Mouse (Mus musculus) spleen, adult 2 months (tissue): Measurements from ENCODE around the gene Ttll13. TPM values are rescaled to one million over a fixed set of nuclear protein-coding genes. Genes with fewer than 3 reads are reported as not detected.

ENCODE experiments used
- DNase-seq, 2 experiments: peaks; one replicate each; pipeline versions ENCODE4 v3.0.0 to v3.0.0-alpha.2; 2012 to 2021; ENCODE audit warnings: low spot score in 2 of 2, low read depth in 1 of 2
- H3K27ac ChIP-seq: fragments of 200-500 bp; 2 replicates; pipeline ENCODE4 v1.5.1; 2012; ENCODE audit warnings: low read length, inconsistent platforms; ENCODE audit not compliant: insufficient read depth
- H3K27me3 ChIP-seq: fragments of 200-500 bp; 2 replicates; pipeline ENCODE4 v1.6.1; 2012; ENCODE audit warnings: mild to moderate bottlenecking, moderate library complexity, low read length, inconsistent platforms; ENCODE audit not compliant: control insufficient read depth, insufficient read depth
- H3K36me3 ChIP-seq: fragments of 200-500 bp; 2 replicates; pipeline ENCODE4 v1.6.1; 2012; ENCODE audit warnings: mild to moderate bottlenecking, low read length, inconsistent platforms; ENCODE audit not compliant: control insufficient read depth, insufficient read depth
- H3K4me1 ChIP-seq: fragments of 200-500 bp; 2 replicates; pipeline ENCODE4 v1.6.1; 2011; ENCODE audit warnings: inconsistent platforms; ENCODE audit not compliant: control insufficient read depth, insufficient read depth, insufficient read length
- H3K4me3 ChIP-seq: fragments of 200-500 bp; 2 replicates; pipeline ENCODE4 v1.5.1; 2011; ENCODE audit warnings: mild to moderate bottlenecking, inconsistent platforms; ENCODE audit not compliant: insufficient read depth, insufficient read length; ENCODE audit errors: extremely low read depth
- CTCF ChIP-seq: fragments of 200-500 bp; IDR thresholded peaks from 2 replicates; pipeline ENCODE4 v1.5.1; 2011; ENCODE audit warnings: mild to moderate bottlenecking, inconsistent platforms; ENCODE audit not compliant: insufficient read depth, insufficient read length, insufficient replicate concordance; ENCODE audit errors: extremely low read depth
- POLR2A ChIP-seq: fragments of 200-500 bp; IDR thresholded peaks from 2 replicates; pipeline ENCODE4 v1.6.1; 2011; ENCODE audit warnings: low read depth, low read length, inconsistent platforms
- WGBS: fragments of 180-500 bp; shearing (Covaris S2); methylation state at CpG from one replicate; pipeline ENCODE4 v1.1.7; 2018; 5-methylcytosine and 5-hydroxymethylcytosine counted together
- polyA plus RNA-seq: library from polyadenylated mRNA; depleted of rRNA; stranded (reverse); fragments of >200 nt; gene quantifications from 2 replicates; pipeline ENCODE4 v1.2.3, GENCODE M21; 2012

The Ttll13 gene
- polyA plus RNA-seq, 1 experiment, result 0.25 TPM

DNA sequence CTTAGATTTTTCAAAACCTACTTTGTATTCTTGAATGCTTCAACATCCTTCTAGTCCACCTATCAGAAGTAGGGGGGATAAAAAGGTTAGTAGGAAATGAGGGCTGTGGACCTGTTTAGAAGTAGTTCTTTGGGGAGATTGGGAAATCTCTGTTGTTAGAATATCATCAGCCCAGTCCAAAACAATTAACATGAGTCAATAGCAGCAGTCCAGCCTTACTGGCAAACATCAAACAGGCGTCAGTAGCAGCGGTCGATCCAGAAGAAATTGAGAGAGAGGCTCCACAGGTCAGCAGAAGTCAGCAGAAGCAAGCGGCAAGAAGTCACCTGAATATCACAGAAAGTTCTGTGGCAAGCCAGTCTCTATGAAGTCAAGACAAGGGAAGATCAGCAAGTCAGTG lies 1.3 kb upstream of the Ttll13 start:
- WGBS, result 100% methylated on average over 4 of the region's 4 CpGs
- TF ChIP-seq POLR2A (no peak), CTCF (no peak)
- Histone ChIP-seq H3K36me3 (peaks cover 2% of the 10 kb centered on the region; the same call in 1 of the 2 replicates), H3K27ac (no peak overlapping the region), H3K4me1 (no peaks in the 10 kb centered on the region), H3K4me3 (no peak overlapping the region), H3K27me3 (no peaks in the 10 kb centered on the region)
- no peak for DNase-seq

DNA sequence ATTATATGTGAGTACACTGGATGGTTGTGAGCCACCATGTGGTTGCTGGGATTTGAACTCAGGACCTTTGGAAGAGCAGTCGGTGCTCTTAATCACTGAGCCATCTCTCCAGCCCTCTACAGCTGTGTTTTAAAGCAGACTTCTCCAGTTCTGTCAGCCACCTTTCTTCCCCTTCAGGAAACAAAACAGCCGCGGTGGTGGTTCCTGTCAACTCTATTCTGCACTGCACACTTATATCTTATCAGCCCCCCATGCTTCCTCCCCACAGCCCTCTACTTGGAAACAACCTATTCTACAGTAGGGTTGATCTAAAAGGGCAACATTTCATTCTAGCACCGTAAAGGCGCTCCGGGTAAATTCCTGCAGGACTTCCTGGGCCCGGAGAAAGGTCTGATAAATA lies 683 bp downstream of the Ttll13 start:
- H3K36me3 ChIP-seq, result no peaks in the 10 kb centered on the region
- no peaks in the 10 kb centered on the region for H3K4me1 ChIP-seq
- no peak overlapping the region for H3K27ac ChIP-seq
- DNase-seq, result no peak
- no peak overlapping the region for H3K4me3 ChIP-seq
- no peaks in the 10 kb centered on the region for H3K27me3 ChIP-seq
- TF ChIP-seq CTCF (no peak), POLR2A (no peak)
- WGBS, result 17% methylated on average over 7 of the region's 7 CpGs

GRCm38 (mm10) chr7:80252437-80252836 lies 6.3 kb downstream of the Ttll13 start:
- Histone ChIP-seq H3K36me3 (no peaks in the 10 kb centered on the region), H3K27ac (no peak overlapping the region), H3K4me1 (no peaks in the 10 kb centered on the region), H3K4me3 (no peak overlapping the region), H3K27me3 (no peaks in the 10 kb centered on the region)
- no peak for DNase-seq
- no peak for TF ChIP-seq POLR2A
- no peak for TF ChIP-seq CTCF
- WGBS, result 84% methylated on average over 7 of the region's 7 CpGs

GRCm38 (mm10) chr7:80252886-80253285 lies 6.7 kb downstream of the Ttll13 start:
- H3K27me3 ChIP-seq, result no peaks in the 10 kb centered on the region
- WGBS, result 92% methylated on average over 11 of the region's 11 CpGs

GRCm38 (mm10) chr7:80255981-80256380 lies 9.8 kb downstream of the Ttll13 start:
- TF ChIP-seq CTCF, result no peak
- TF ChIP-seq POLR2A, result no peak
- 66% methylated on average over 2 of the region's 2 CpGs for whole genome bisulfite sequencing
- no peaks in the 10 kb centered on the region for H3K27me3 ChIP-seq
- no peak overlapping the region for H3K4me3 ChIP-seq
- H3K36me3 ChIP-seq, result no peaks in the 10 kb centered on the region
- no peak for DNase-seq
- no peak overlapping the region for H3K27ac ChIP-seq
- no peaks in the 10 kb centered on the region for H3K4me1 ChIP-seq

More at GRCm38 (mm10) chr7:80252886-80253285, 6.7 kb downstream of the Ttll13 start:
- no peak for DNase-seq
- Histone ChIP-seq H3K4me3 (no peak overlapping the region), H3K4me1 (no peaks in the 10 kb centered on the region), H3K36me3 (no peaks in the 10 kb centered on the region), H3K27ac (no peak overlapping the region)
- TF ChIP-seq CTCF (no peak), POLR2A (no peak)

DNA sequence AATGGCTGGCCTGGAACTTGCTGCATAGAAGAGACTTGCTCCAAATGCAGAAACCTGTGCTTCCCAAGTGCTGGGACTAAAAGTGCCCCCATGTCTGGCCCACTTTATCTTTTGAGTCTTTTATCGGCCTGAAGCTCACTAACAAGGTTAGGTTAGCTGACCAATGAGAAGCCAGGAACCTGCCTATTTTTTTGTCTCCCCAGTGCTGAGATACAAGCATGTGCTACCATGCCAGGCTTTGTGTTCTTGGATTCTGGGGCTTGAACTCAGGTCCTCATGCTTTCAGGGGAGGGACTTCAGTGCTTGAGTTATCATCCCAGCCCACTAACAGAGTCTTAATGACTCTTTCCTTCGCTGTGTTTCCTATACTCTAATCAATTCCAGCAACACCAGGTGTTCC lies 11.5 kb downstream of the Ttll13 start:
- Histone ChIP-seq H3K4me1 (0 out of 2 replicates have a peak, but pooled peaks cover 3% of the 10 kb centered on the region), H3K27me3 (no peaks in the 10 kb centered on the region), H3K27ac (no peak overlapping the region), H3K4me3 (no peak overlapping the region), H3K36me3 (no peaks in the 10 kb centered on the region)
- no peak for DNase-seq
- TF ChIP-seq CTCF (no peak), POLR2A (no peak)
- 84% methylated on average over 2 of the region's 2 CpGs for WGBS

DNA sequence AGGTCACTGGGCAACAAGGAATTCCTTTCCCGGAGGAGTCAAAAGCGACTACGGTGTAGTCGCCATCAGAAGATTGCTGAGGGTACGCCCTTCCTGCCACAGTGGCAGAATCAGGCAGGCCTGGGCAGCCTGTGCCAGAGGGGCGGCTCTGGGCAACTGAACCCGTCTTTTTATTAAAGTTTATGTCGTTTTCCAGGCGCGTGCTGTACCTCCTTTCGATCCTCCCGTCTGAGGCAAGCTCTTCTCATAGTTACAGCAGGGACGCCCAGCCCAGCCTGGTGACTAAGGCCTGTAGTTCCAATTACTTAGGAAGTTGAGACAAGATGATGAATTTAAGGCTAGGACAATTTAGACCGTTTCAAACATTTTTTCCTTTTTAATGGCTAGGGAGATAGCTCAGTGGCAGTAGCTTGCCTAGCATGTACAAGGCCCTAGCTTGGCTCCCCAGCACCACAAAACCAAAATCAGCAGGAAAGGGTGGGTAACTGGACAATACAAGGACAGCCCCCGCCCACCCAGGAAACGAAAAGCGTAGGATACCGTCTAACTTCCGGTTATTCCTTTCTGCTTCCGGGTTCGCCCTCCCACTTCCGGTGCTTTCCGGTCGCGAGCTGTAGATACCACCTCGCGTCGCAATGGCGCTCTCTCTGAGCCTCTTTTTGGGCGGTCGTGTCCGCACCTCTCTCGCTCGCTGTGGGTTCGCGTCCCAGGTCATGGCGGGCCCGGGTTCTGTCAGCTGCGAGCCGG lies 14.6 kb downstream of the Ttll13 start, which contains the start of gene Ngrn:
Ngrn (plus strand) TSS at position 591 of the 747 bp plus-strand sequence.
- Histone ChIP-seq H3K27me3 (no peaks in the 10 kb centered on the region), H3K4me3 (peak within 1 kb of the TSS; percentile 84), H3K4me1 (0 out of 2 replicates have a peak, but pooled peaks cover 3% of the 10 kb centered on the region), H3K36me3 (peaks cover 6% of the 10 kb centered on the region), H3K27ac (peak within 1 kb of the TSS; percentile 66)
- 30% methylated on average over 40 of the region's 40 CpGs for WGBS
- DNase-seq, result peak; percentile 70 to 79
- TF ChIP-seq CTCF (no peak), POLR2A (peak; percentile 60; the same call in 1 of the 2 replicates)
